Mouse (Mus musculus) lung, embryonic 15.5 days (tissue): ENCODE results near the gene Cyb561a3. TPM values are rescaled to one million over a fixed set of nuclear protein-coding genes. Genes with fewer than 3 reads are reported as not detected.

Source experiments
- ATAC-seq: fragments of 200-750 bp; cut with Nextera tagmentation; 2 replicates; pipeline ENCODE4 v1.8.0; 2017; ENCODE audit warnings: moderate number of reproducible peaks, borderline replicate concordance; ENCODE audit not compliant: low FRiP score, low TSS enrichment; ENCODE audit errors: extremely low read depth
- H3K27ac ChIP-seq: fragments of 300-500 bp; sonication (generic); 2 replicates; pipeline ENCODE4 v1.5.1; 2015; ENCODE audit warnings: moderate library complexity, mild to moderate bottlenecking, inconsistent platforms
- H3K27me3 ChIP-seq: fragments of 300-500 bp; sonication (generic); 2 replicates; pipeline ENCODE4 v1.6.1; 2015; ENCODE audit warnings: inconsistent platforms
- H3K36me3 ChIP-seq: fragments of 300-500 bp; sonication (generic); 2 replicates; pipeline ENCODE4 v1.6.1; 2015; ENCODE audit warnings: inconsistent platforms
- H3K4me1 ChIP-seq: fragments of 300-500 bp; sonication (generic); 2 replicates; pipeline ENCODE4 v1.6.1; 2015; ENCODE audit warnings: inconsistent platforms
- H3K4me2 ChIP-seq: fragments of 300-500 bp; sonication (generic); 2 replicates; pipeline ENCODE4 v1.6.1; 2015; ENCODE audit warnings: inconsistent platforms, mild to moderate bottlenecking, moderate library complexity
- H3K4me3 ChIP-seq: fragments of 300-500 bp; sonication (generic); 2 replicates; pipeline ENCODE4 v1.5.1; 2015; ENCODE audit warnings: mild to moderate bottlenecking, inconsistent platforms
- H3K9ac ChIP-seq: fragments of 300-500 bp; sonication (generic); 2 replicates; pipeline ENCODE4 v1.6.1; 2015; ENCODE audit warnings: inconsistent platforms
- H3K9me3 ChIP-seq: fragments of 300-500 bp; sonication (generic); 2 replicates; pipeline ENCODE4 v1.6.1; 2016; ENCODE audit warnings: inconsistent platforms
- WGBS: fragments of 180-500 bp; shearing (Covaris S2); methylation state at CpG from one replicate; pipeline ENCODE4 v1.1.7; 2015; 5-methylcytosine and 5-hydroxymethylcytosine counted together
- polyA plus RNA-seq: library from polyadenylated mRNA; unstranded; fragments of >200 nt; fragmentation: Nextera tagmentation; extraction: Ambion mirVana; gene quantifications from 2 replicates; pipeline ENCODE4 v1.2.1, GENCODE M21; 2015

Cyb561a3 gene
- polyA plus RNA-seq, 1 experiment from 2014 or later: 21.7 TPM

GRCm38 (mm10) chr19:10565217-10565616 lies 11.8 kb upstream of the Cyb561a3 start:
- H3K27ac ChIP-seq: no peak overlapping the region
- no peak for ATAC-seq
- no peak overlapping the region for H3K9ac ChIP-seq
- no peak overlapping the region for H3K4me2 ChIP-seq
- no peaks in the 10 kb centered on the region for H3K36me3 ChIP-seq
- WGBS: 51% methylated on average over 4 of the region's 4 CpGs
- H3K27me3 ChIP-seq: no peaks in the 10 kb centered on the region
- 0 out of 2 replicates have a peak, but pooled peaks cover 4% of the 10 kb centered on the region for H3K4me1 ChIP-seq
- H3K9me3 ChIP-seq: no peaks in the 10 kb centered on the region
- no peak overlapping the region for H3K4me3 ChIP-seq

- no peak overlapping the region for H3K4me2 ChIP-seq
- WGBS: 92% methylated on average over 6 of the region's 6 CpGs
These were observed 7.3 kb upstream of the Cyb561a3 start for GRCm38 (mm10) chr19:10569627-10570026.

GRCm38 (mm10) chr19:10580102-10580501 lies 3.1 kb downstream of the Cyb561a3 start:
- Histone ChIP-seq H3K27ac (no peak overlapping the region), H3K36me3 (peaks cover 1% of the 10 kb centered on the region), H3K9ac (no peak overlapping the region), H3K4me1 (peaks cover 16% of the 10 kb centered on the region; the same call in 1 of the 2 replicates), H3K4me2 (no peak overlapping the region), H3K27me3 (no peaks in the 10 kb centered on the region), H3K4me3 (no peak overlapping the region), H3K9me3 (no peaks in the 10 kb centered on the region)
- 72% methylated on average over 3 of the region's 3 CpGs for WGBS
- no peak for ATAC-seq

More at GRCm38 (mm10) chr19:10569627-10570026, 7.3 kb upstream of the Cyb561a3 start:
- no peak overlapping the region for H3K4me3 ChIP-seq
- no peaks in the 10 kb centered on the region for H3K27me3 ChIP-seq
- ATAC-seq: no peak
- no peaks in the 10 kb centered on the region for H3K4me1 ChIP-seq
- no peak overlapping the region for H3K27ac ChIP-seq
- no peaks in the 10 kb centered on the region for H3K9me3 ChIP-seq
- peaks cover 31% of the 10 kb centered on the region for H3K36me3 ChIP-seq
- H3K9ac ChIP-seq: no peak overlapping the region

- Histone ChIP-seq H3K4me1 (peaks cover 15% of the 10 kb centered on the region; the same call in 1 of the 2 replicates), H3K9me3 (no peaks in the 10 kb centered on the region), H3K4me3 (no peak overlapping the region), H3K27ac (no peak overlapping the region), H3K9ac (no peak overlapping the region), H3K27me3 (no peaks in the 10 kb centered on the region), H3K36me3 (no peaks in the 10 kb centered on the region), H3K4me2 (no peak overlapping the region)
- ATAC-seq: no peak
- WGBS: 72% methylated on average over 3 of the region's 3 CpGs
These were observed 3.8 kb downstream of the Cyb561a3 start for GRCm38 (mm10) chr19:10580761-10581160.

- H3K4me3 ChIP-seq: no peak overlapping the region
- H3K4me1 ChIP-seq: peaks cover 8% of the 10 kb centered on the region; the same call in 1 of the 2 replicates
- ATAC-seq: no peak
- no peak overlapping the region for H3K4me2 ChIP-seq
- H3K27ac ChIP-seq: no peak overlapping the region
- H3K9me3 ChIP-seq: no peaks in the 10 kb centered on the region
- WGBS: 76% methylated on average over 6 of the region's 6 CpGs
- H3K27me3 ChIP-seq: no peaks in the 10 kb centered on the region
- no peaks in the 10 kb centered on the region for H3K36me3 ChIP-seq
- no peak overlapping the region for H3K9ac ChIP-seq
These were observed 5.0 kb downstream of the Cyb561a3 start for GRCm38 (mm10) chr19:10581984-10582383.

GRCm38 (mm10) chr19:10583550-10584146 lies 6.7 kb downstream of the Cyb561a3 start:
- no peak overlapping the region for H3K9ac ChIP-seq
- peaks cover 3% of the 10 kb centered on the region; the same call in 1 of the 2 replicates for H3K4me1 ChIP-seq
- ATAC-seq: no peak
- H3K4me2 ChIP-seq: no peak overlapping the region
- no peaks in the 10 kb centered on the region for H3K27me3 ChIP-seq
- 54% methylated on average over 7 of the region's 7 CpGs for WGBS
- H3K9me3 ChIP-seq: no peaks in the 10 kb centered on the region
- peaks cover 5% of the 10 kb centered on the region; the same call in 1 of the 2 replicates for H3K36me3 ChIP-seq
- no peak overlapping the region for H3K27ac ChIP-seq
- no peak overlapping the region for H3K4me3 ChIP-seq

GRCm38 (mm10) chr19:10585112-10585511 lies 8.1 kb downstream of the Cyb561a3 start:
- WGBS: 80% methylated on average over 8 of the region's 8 CpGs

GRCm38 (mm10) chr19:10587231-10587630 lies 10.3 kb downstream of the Cyb561a3 start:
- Histone ChIP-seq H3K27me3 (no peaks in the 10 kb centered on the region), H3K4me3 (no peak overlapping the region), H3K4me1 (no peaks in the 10 kb centered on the region), H3K36me3 (peaks cover 8% of the 10 kb centered on the region; the same call in 1 of the 2 replicates), H3K9ac (no peak overlapping the region), H3K27ac (no peak overlapping the region), H3K4me2 (no peak overlapping the region), H3K9me3 (no peaks in the 10 kb centered on the region)
- no peak for ATAC-seq
- 85% methylated on average over 8 of the region's 8 CpGs for WGBS

More at GRCm38 (mm10) chr19:10585112-10585511, 8.1 kb downstream of the Cyb561a3 start:
- Histone ChIP-seq H3K9me3 (no peaks in the 10 kb centered on the region), H3K27ac (no peak overlapping the region), H3K4me2 (no peak overlapping the region), H3K4me3 (no peak overlapping the region), H3K9ac (no peak overlapping the region), H3K36me3 (peaks cover 5% of the 10 kb centered on the region; the same call in 1 of the 2 replicates), H3K27me3 (no peaks in the 10 kb centered on the region), H3K4me1 (no peaks in the 10 kb centered on the region)
- no peak; the same call in 1 of the 2 replicates for ATAC-seq

GRCm38 (mm10) chr19:10589127-10589857 lies 12.3 kb downstream of the Cyb561a3 start:
- WGBS: 64% methylated on average over 5 of the region's 5 CpGs
- Histone ChIP-seq H3K4me3 (no peak overlapping the region), H3K9ac (no peak overlapping the region), H3K4me1 (no peaks in the 10 kb centered on the region), H3K27me3 (no peaks in the 10 kb centered on the region), H3K36me3 (peaks cover 15% of the 10 kb centered on the region; the same call in 1 of the 2 replicates), H3K9me3 (no peaks in the 10 kb centered on the region), H3K27ac (no peak overlapping the region), H3K4me2 (no peak overlapping the region)
- ATAC-seq: no peak

- no peak overlapping the region for H3K27ac ChIP-seq
- no peak overlapping the region for H3K9ac ChIP-seq
These were observed 13.3 kb downstream of the Cyb561a3 start for GRCm38 (mm10) chr19:10590301-10590700.

GRCm38 (mm10) chr19:10591659-10592377 lies 14.8 kb downstream of the Cyb561a3 start:
- WGBS: 88% methylated on average over 6 of the region's 6 CpGs
- no peak overlapping the region for H3K9ac ChIP-seq
- no peak overlapping the region for H3K4me3 ChIP-seq
- H3K36me3 ChIP-seq: peaks cover 25% of the 10 kb centered on the region; the same call in 1 of the 2 replicates
- ATAC-seq: no peak
- H3K27me3 ChIP-seq: no peaks in the 10 kb centered on the region
- H3K27ac ChIP-seq: no peak overlapping the region
- no peak overlapping the region for H3K4me2 ChIP-seq
- no peaks in the 10 kb centered on the region for H3K4me1 ChIP-seq
- no peaks in the 10 kb centered on the region for H3K9me3 ChIP-seq

More at GRCm38 (mm10) chr19:10590301-10590700, 13.3 kb downstream of the Cyb561a3 start:
- Histone ChIP-seq H3K4me2 (no peak overlapping the region), H3K27me3 (no peaks in the 10 kb centered on the region), H3K4me1 (no peaks in the 10 kb centered on the region), H3K9me3 (no peaks in the 10 kb centered on the region), H3K4me3 (no peak overlapping the region), H3K36me3 (peaks cover 15% of the 10 kb centered on the region; the same call in 1 of the 2 replicates)
- no peak for ATAC-seq
- 60% methylated on average over 3 of the region's 3 CpGs for WGBS
